Mouse (Mus musculus): ENCODE results near the gene Jph3.

The Jph3 gene

GRCm38 (mm10) chr8:121729323-121729722 is at the start of gene Jph3:
TSS of gene Jph3 (plus strand) at chr8:121729623.
- 9% methylated on average over 12 of the region's 12 CpGs for WGBS

GRCm38 (mm10) chr8:121680896-121681295 is 48.5 kb upstream of the Jph3 start:
- WGBS: 78% methylated on average over 4 of the region's 4 CpGs

DNA sequence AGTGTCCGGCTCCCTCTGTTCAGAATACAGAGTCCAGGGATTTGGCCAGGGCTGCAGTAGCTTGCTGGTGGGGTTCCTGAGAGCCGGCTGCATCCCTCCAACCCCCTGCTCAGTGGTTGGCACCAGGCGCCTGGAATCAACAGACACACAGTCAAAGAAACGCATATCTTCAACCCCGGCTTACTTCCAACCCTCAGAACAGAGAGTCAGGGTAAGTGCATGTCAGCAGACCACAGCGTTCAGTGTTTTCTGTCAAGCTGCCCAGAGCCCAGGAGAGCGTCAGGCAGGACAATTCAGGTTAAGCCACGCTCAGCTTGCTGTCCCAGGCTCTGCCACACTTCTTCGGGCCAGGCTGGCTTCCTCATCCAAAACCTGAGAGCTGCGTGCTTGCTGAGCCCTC is 48.0 kb upstream of the Jph3 start:
- 61% methylated on average over 10 of the region's 10 CpGs for WGBS

DNA sequence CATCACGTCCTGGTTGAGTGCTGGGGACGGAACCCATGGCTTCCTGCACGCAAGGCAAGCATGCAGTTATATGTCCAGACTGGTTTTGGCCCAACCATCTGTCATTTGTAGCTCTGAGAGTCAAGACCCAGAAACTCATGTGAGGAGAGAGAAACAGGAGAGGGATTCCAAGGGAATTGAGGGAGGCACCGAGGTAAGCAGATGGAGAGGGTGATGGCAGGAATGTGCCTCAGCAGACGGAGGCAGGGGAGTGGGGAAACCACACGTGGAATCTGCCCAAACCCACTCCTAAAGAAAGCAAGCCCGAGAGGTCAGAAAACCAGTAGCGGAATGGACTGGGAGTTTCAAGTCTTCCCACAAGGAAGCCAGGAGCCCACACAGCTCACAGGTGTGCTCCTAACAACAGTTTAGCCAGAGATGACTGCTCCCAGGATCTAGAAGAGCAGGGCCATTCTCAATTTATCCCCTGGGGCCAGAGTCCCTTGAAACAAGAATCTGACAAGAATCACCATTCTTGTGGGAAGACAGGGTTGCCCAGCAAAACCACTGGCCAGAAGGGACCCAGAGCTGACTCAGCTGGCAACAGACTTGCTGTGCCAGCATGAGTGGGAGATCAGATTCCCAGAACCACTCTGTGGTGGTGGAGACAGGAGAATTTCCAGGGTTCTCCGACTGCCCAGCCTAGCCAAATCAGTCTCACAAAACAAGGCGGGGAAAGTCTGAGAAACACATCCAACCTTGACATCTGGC is 46.2 kb upstream of the Jph3 start:
- WGBS: 52% methylated on average over 10 of the region's 10 CpGs

DNA sequence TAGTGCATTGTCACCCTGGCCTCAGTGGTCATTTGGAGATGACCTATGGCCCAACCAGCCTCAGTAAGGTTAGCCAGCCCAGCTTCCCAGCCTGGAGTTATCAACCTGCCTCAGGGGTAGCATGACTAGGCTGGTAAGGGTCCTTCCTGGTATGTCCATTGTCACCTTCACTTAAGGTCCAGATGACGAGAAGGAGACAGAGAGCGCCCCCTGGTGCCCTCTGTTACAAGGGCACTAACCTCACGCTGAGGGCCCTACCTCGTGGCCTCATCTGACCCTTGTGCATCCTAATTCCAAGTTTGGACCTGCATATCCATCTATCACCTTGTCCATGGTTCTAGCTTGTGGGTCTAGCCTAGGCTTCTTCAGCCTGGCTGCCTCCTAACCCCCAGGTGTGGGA is 44.0 kb upstream of the Jph3 start:
- 22% methylated on average over 4 of the region's 4 CpGs for WGBS

- WGBS: 36% methylated on average over 14 of the region's 14 CpGs
Measured at GRCm38 (mm10) chr8:121687455-121688161, 41.8 kb upstream of the Jph3 start.

DNA sequence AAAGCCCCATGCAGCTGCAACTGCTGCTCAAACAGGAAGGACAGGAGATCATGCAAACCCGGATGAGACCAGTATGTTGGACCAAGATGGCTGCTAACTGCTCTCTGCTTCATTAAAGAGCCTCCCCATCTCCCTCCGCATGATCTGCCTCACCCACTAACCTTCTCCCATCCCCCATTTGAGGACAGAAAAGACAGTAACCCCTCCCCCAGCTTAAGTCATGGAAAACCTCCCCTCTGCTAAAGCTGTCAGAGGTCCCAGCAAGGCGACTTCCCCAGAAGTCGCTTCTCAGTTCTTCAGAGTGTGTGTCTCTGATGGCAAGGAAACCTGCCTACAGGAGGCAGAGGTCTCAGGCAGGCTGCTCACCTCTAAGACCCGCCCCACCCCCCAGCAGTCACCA is 40.9 kb upstream of the Jph3 start:
- 64% methylated on average over 5 of the region's 5 CpGs for WGBS

- WGBS: 54% methylated on average over 4 of the region's 4 CpGs
Measured at GRCm38 (mm10) chr8:121694453-121694852, 35.0 kb upstream of the Jph3 start.

DNA sequence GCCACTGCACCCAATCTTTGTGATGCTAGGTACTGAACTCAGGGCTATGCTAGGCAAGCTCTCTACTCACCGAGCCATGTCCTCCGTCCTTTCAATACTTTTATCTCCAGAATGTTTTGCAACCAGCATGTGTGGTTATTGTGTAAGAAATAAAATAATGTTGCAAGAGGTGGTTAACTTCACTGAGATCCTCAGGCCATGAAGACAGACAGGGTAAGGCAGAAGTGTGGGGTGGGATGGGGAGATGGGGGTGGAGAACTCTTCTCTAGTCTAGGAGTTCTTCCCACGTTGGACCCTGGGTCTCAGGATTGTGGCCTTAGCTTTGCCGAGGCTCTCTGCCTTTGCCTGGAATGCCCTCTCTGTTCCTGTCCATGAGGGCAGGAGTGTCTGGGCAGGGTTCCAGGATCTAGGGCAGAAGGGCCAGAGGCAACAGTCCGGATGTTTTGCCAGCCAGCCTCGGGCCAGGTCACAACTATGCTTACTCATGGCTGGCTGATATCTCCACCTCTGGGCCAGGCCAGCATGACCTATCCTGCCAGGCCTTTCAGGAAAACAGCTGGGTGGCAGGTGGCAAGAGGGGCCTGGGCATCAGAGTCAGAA is 33.7 kb upstream of the Jph3 start:
- WGBS: 68% methylated on average over 6 of the region's 6 CpGs

- WGBS: 11% methylated on average over 17 of the region's 17 CpGs
Measured at GRCm38 (mm10) chr8:121697735-121698614, 31.4 kb upstream of the Jph3 start.

DNA sequence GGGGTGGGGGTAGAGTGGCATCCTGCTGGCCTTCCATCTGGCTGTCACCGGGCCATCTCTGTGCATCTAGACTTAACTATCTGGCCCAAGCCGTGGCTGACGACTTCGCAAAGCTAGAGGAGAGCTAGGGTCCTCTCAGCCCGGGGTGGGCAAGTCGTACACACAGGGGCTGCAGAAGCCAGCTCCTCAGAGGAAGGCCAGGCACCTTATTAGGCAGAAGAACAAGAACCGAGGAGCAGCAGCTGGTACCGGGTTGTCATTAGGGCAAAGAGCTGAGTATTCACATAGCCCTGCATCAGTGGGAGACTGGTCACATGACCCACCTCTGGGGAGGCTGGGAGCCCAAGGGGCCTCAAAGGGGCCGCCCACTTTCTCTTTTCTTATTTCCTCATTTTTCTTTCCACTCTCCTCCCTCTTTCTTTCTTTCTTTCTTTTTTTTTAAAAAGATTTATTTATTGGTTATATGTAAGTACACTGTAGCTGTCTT is 30.8 kb upstream of the Jph3 start:
- 32% methylated on average over 9 of the region's 9 CpGs for WGBS

- WGBS: 80% methylated on average over 2 of the region's 2 CpGs
Measured at GRCm38 (mm10) chr8:121699936-121700335, 29.5 kb upstream of the Jph3 start.

- 44% methylated on average over 3 of the region's 3 CpGs for WGBS
Measured at GRCm38 (mm10) chr8:121705174-121705573, 24.2 kb upstream of the Jph3 start.

- 79% methylated on average over 11 of the region's 11 CpGs for WGBS
Measured at GRCm38 (mm10) chr8:121706956-121707355, 22.5 kb upstream of the Jph3 start.

- WGBS: 74% methylated on average over 6 of the region's 6 CpGs
Measured at GRCm38 (mm10) chr8:121708406-121708805, 21.0 kb upstream of the Jph3 start.

DNA sequence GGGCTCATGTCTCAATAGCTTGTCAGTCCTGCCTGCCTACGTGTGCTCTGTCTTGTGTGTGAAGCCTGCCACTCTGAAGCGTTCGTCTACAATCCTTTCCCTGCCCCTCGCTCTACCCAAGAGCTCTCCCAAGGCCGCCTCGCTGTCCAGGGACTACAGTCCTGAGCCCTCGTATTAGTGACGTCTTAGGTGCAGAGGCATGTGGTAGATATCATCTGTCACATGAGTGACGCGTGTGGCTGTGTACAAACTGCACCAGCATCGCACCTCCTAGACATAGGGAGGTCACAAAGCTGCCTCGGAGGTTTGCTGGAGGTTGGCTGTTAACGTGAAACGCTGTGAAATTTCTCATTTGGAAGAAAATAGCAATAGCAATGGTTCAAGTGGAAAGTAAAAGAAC is 11.9 kb upstream of the Jph3 start:
- 42% methylated on average over 14 of the region's 14 CpGs for WGBS

GRCm38 (mm10) chr8:121717982-121718425 is 11.4 kb upstream of the Jph3 start:
- 19% methylated on average over 12 of the region's 12 CpGs for WGBS

DNA sequence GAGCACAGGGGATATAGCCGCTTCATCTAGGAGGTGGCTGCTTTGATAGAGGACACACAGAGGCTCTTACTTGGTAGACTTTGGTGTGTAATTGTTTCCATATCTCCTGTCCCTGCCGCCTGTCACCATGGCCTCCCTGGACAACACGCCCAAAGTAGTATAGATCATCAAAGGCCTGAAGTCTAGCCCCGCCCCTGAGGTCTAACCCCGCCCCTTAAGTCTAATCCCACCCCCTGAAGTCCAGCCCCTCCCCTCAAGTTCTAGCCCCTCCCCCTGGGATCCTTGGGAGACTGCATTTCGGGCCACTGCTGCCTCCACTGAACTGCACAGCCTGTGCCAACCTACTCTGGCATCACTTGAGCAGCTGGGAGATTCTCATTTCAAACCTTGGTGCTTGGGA is 10.5 kb upstream of the Jph3 start:
- WGBS: 59% methylated on average over 6 of the region's 6 CpGs

GRCm38 (mm10) chr8:121721072-121721471 is 8.4 kb upstream of the Jph3 start:
- WGBS: 53% methylated on average over 6 of the region's 6 CpGs

DNA sequence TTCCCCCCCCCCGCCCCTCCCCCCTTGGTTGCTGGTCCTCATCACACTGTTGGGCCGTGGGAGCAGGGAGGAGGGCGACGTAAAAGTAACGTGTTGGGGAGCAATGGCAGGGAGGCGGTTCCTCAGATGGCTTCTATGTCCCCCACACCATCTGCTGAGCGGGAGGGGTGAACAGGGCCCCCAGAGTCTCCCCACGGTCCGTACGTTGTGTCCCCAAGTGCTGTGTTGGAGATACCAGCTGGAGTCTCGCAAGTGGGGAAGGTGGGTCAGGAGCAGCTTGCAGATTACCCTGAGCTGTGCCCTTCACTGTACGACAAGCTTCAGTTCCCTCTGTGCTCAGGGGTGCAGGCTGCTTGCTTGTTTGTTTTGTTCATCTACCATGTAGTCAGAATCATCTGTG is 5.6 kb upstream of the Jph3 start:
- 64% methylated on average over 12 of the region's 12 CpGs for WGBS

- WGBS: 51% methylated on average over 3 of the region's 3 CpGs
Measured at GRCm38 (mm10) chr8:121727164-121727563, 2.3 kb upstream of the Jph3 start.

DNA sequence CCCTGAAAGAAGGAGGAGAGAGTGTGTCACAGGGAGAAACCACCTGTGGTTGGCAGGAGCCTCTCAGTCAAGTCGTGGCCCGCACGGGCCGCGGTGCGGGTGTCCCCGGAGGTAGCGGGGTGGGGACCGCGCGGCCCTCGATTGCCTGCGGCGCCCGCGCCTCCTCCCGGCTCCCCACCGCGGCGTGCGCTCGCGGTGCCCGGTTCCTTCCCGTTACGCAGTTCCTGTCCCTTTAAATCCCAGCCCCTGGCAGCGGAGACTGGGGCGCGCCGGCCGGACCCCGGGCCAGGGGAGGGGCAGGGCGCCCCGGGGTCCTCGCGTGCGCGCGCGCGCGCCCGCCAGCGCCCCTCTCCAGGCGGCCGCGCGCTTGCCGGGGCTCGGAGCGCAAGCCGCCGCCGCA is 331 bp downstream of the Jph3 start:
- 5% methylated on average over 54 of the region's 54 CpGs for WGBS

Data from cerebral cortex, adult 2 months (tissue).